Mouse (Mus musculus) intestine, embryonic 16.5 days (tissue): ENCODE results near the gene Olfr544. TPM values are rescaled to one million over a fixed set of nuclear protein-coding genes. Genes with fewer than 3 reads are reported as not detected.
A peak's percentile ranks its signal among the peaks of the same experiment; 100 is the strongest.

ENCODE experiments used
- ATAC-seq: fragments of 200-750 bp; cut with Nextera tagmentation; 2 replicates; pipeline ENCODE4 v1.8.0; 2017; ENCODE audit warnings: moderate TSS enrichment, moderate library complexity
- H3K27ac ChIP-seq: fragments of 300-500 bp; sonication (generic); 2 replicates; pipeline ENCODE4 v1.5.1; 2014; ENCODE audit warnings: mild to moderate bottlenecking, low read length
- H3K27me3 ChIP-seq: fragments of 300-500 bp; sonication (generic); replicated peaks from 2 replicates; pipeline ENCODE4 v1.6.1; 2014; ENCODE audit warnings: low read length, control low read depth, mixed read lengths; ENCODE audit not compliant: control insufficient read depth, insufficient read depth
- H3K36me3 ChIP-seq: fragments of 300-500 bp; sonication (generic); 2 replicates; pipeline ENCODE4 v1.6.1; 2014; ENCODE audit warnings: low read length, control low read depth; ENCODE audit not compliant: control insufficient read depth, insufficient read depth
- H3K4me1 ChIP-seq: fragments of 300-500 bp; sonication (generic); 2 replicates; pipeline ENCODE4 v1.6.1; 2014; ENCODE audit warnings: low read length, control low read depth, mixed read lengths; ENCODE audit not compliant: control insufficient read depth, insufficient read depth
- H3K4me2 ChIP-seq: fragments of 300-500 bp; sonication (generic); 2 replicates; pipeline ENCODE4 v1.6.1; 2014; ENCODE audit warnings: low read depth, low read length, control low read depth
- H3K4me3 ChIP-seq: fragments of 300-500 bp; sonication (generic); 2 replicates; pipeline ENCODE4 v1.5.1; 2014; ENCODE audit warnings: mild to moderate bottlenecking, low read length
- H3K9ac ChIP-seq: fragments of 300-500 bp; sonication (generic); 2 replicates; pipeline ENCODE4 v1.6.1; 2014; ENCODE audit warnings: low read depth, low read length
- H3K9me3 ChIP-seq: fragments of 300-500 bp; sonication (generic); 2 replicates; pipeline ENCODE4 v1.6.1; 2016; ENCODE audit warnings: low read length, control low read depth; ENCODE audit not compliant: control insufficient read depth
- WGBS: fragments of 180-500 bp; shearing (Covaris S2); extraction: QIAGEN DNeasy Blood & Tissue Kit; methylation state at CpG from one replicate; pipeline ENCODE4 v1.1.7; 2014; 5-methylcytosine and 5-hydroxymethylcytosine counted together
- polyA plus RNA-seq: library from polyadenylated mRNA; unstranded; fragments of >200 nt; fragmentation: Nextera tagmentation; extraction: Ambion mirVana; gene quantifications from 2 replicates; pipeline ENCODE4 v1.2.1, GENCODE M21; 2015

Gene Olfr544
- polyA plus RNA-seq = 0.04 TPM in 1 of 2 replicates, not detected in the other

GRCm38 (mm10) chr7:102488161-102488560 is at the start of gene Olfr544:
Gene Olfr544, minus strand, starts transcription at chr7:102488313.
- 70% methylated on average over 1 of the region's 1 CpGs for WGBS
- no peaks in the 10 kb centered on the region for H3K9me3 ChIP-seq
- H3K9ac ChIP-seq = no peak within 1 kb of the TSS
- H3K4me1 ChIP-seq = no peaks in the 10 kb centered on the region
- H3K36me3 ChIP-seq = no peaks in the 10 kb centered on the region
- H3K27ac ChIP-seq = no peak within 1 kb of the TSS
- no peak for ATAC-seq
- no peak within 1 kb of the TSS for H3K4me2 ChIP-seq
- no peak within 1 kb of the TSS for H3K4me3 ChIP-seq
- H3K27me3 ChIP-seq = no peaks in the 10 kb centered on the region

- no peak for ATAC-seq
- Histone ChIP-seq H3K27me3 (no peaks in the 10 kb centered on the region), H3K36me3 (no peaks in the 10 kb centered on the region), H3K9ac (no peak within 1 kb of the TSS), H3K27ac (no peak within 1 kb of the TSS), H3K9me3 (no peaks in the 10 kb centered on the region), H3K4me1 (no peaks in the 10 kb centered on the region), H3K4me3 (no peak within 1 kb of the TSS), H3K4me2 (no peak within 1 kb of the TSS)
- WGBS = 78% methylated on average over 1 of the region's 1 CpGs
Measured at GRCm38 (mm10) chr7:102534449-102534848, 46.3 kb upstream of the Olfr544 start, which contains the start of gene Olfr547. Gene Olfr547, plus strand, starts transcription at chr7:102534749.

GRCm38 (mm10) chr7:102529052-102529451 is 40.9 kb upstream of the Olfr544 start:
- H3K27me3 ChIP-seq = no peaks in the 10 kb centered on the region
- no peak overlapping the region for H3K4me2 ChIP-seq
- H3K36me3 ChIP-seq = no peaks in the 10 kb centered on the region
- H3K27ac ChIP-seq = no peak overlapping the region
- H3K9me3 ChIP-seq = no peaks in the 10 kb centered on the region
- 87% methylated on average over 1 of the region's 1 CpGs for WGBS
- no peak overlapping the region for H3K4me3 ChIP-seq
- no peak for ATAC-seq
- no peak overlapping the region for H3K9ac ChIP-seq
- H3K4me1 ChIP-seq = no peaks in the 10 kb centered on the region

GRCm38 (mm10) chr7:102517051-102517335 is 28.9 kb upstream of the Olfr544 start:
- Histone ChIP-seq H3K27me3 (0 out of 2 replicates have a peak, but pooled peaks cover 3% of the 10 kb centered on the region), H3K4me1 (no peaks in the 10 kb centered on the region; the same call in 1 of the 2 replicates), H3K4me2 (no peak overlapping the region), H3K9me3 (no peaks in the 10 kb centered on the region), H3K9ac (no peak overlapping the region), H3K4me3 (no peak overlapping the region), H3K36me3 (no peaks in the 10 kb centered on the region), H3K27ac (no peak overlapping the region)
- 80% methylated on average over 2 of the region's 2 CpGs for WGBS
- ATAC-seq = no peak

- no peaks in the 10 kb centered on the region for H3K9me3 ChIP-seq
- no peaks in the 10 kb centered on the region; the same call in 1 of the 2 replicates for H3K4me1 ChIP-seq
- H3K27me3 ChIP-seq = 0 out of 2 replicates have a peak, but pooled peaks cover 3% of the 10 kb centered on the region
- no peak overlapping the region for H3K27ac ChIP-seq
- H3K9ac ChIP-seq = no peak overlapping the region
- no peak for ATAC-seq
- no peak overlapping the region for H3K4me3 ChIP-seq
- H3K4me2 ChIP-seq = no peak overlapping the region
- H3K36me3 ChIP-seq = no peaks in the 10 kb centered on the region
- WGBS = 71% methylated on average over 10 of the region's 10 CpGs
Measured at GRCm38 (mm10) chr7:102516261-102517050, 28.3 kb upstream of the Olfr544 start.

- H3K27me3 ChIP-seq = 0 out of 2 replicates have a peak, but pooled peaks cover 3% of the 10 kb centered on the region
- ATAC-seq = no peak
- WGBS = 70% methylated on average over 4 of the region's 4 CpGs
Measured at GRCm38 (mm10) chr7:102514144-102514543, 26.0 kb upstream of the Olfr544 start.

GRCm38 (mm10) chr7:102512814-102513435 is 24.8 kb upstream of the Olfr544 start:
- WGBS = 1% methylated on average over 54 of the region's 54 CpGs
- peak; percentile 98 for ATAC-seq

More at GRCm38 (mm10) chr7:102514144-102514543, 26.0 kb upstream of the Olfr544 start:
- H3K4me3 ChIP-seq = no peak overlapping the region
- H3K9me3 ChIP-seq = no peaks in the 10 kb centered on the region
- no peaks in the 10 kb centered on the region; the same call in 1 of the 2 replicates for H3K4me1 ChIP-seq
- no peaks in the 10 kb centered on the region for H3K36me3 ChIP-seq
- H3K27ac ChIP-seq = no peak overlapping the region
- H3K9ac ChIP-seq = no peak overlapping the region
- no peak overlapping the region for H3K4me2 ChIP-seq

GRCm38 (mm10) chr7:102511927-102512326 is 23.8 kb upstream of the Olfr544 start:
- 0 out of 2 replicates have a peak, but pooled peaks cover 3% of the 10 kb centered on the region for H3K27me3 ChIP-seq
- no peak overlapping the region for H3K27ac ChIP-seq
- no peaks in the 10 kb centered on the region; the same call in 1 of the 2 replicates for H3K4me1 ChIP-seq
- no peak overlapping the region for H3K9ac ChIP-seq
- H3K9me3 ChIP-seq = no peaks in the 10 kb centered on the region
- no peak for ATAC-seq
- no peak overlapping the region for H3K4me3 ChIP-seq
- 91% methylated on average over 10 of the region's 10 CpGs for WGBS
- H3K4me2 ChIP-seq = no peak overlapping the region
- H3K36me3 ChIP-seq = no peaks in the 10 kb centered on the region

More at GRCm38 (mm10) chr7:102512814-102513435, 24.8 kb upstream of the Olfr544 start:
- no peaks in the 10 kb centered on the region for H3K9me3 ChIP-seq
- H3K9ac ChIP-seq = peak overlapping the region; percentile 80
- no peak overlapping the region for H3K27ac ChIP-seq
- peak overlapping the region; percentile 96 for H3K4me2 ChIP-seq
- peak overlapping the region; percentile 56 for H3K4me3 ChIP-seq
- H3K4me1 ChIP-seq = no peaks in the 10 kb centered on the region; the same call in 1 of the 2 replicates
- H3K36me3 ChIP-seq = no peaks in the 10 kb centered on the region
- 0 out of 2 replicates have a peak, but pooled peaks cover 3% of the 10 kb centered on the region for H3K27me3 ChIP-seq

GRCm38 (mm10) chr7:102509726-102510125 is 21.6 kb upstream of the Olfr544 start:
- H3K9me3 ChIP-seq = no peaks in the 10 kb centered on the region
- 87% methylated on average over 7 of the region's 7 CpGs for WGBS
- H3K27me3 ChIP-seq = 0 out of 2 replicates have a peak, but pooled peaks cover 3% of the 10 kb centered on the region

More at GRCm38 (mm10) chr7:102509726-102510125, 21.6 kb upstream of the Olfr544 start:
- no peak overlapping the region for H3K9ac ChIP-seq
- no peak for ATAC-seq
- H3K36me3 ChIP-seq = no peaks in the 10 kb centered on the region
- no peak overlapping the region for H3K4me2 ChIP-seq
- H3K4me3 ChIP-seq = no peak overlapping the region
- H3K4me1 ChIP-seq = no peaks in the 10 kb centered on the region; the same call in 1 of the 2 replicates
- no peak overlapping the region for H3K27ac ChIP-seq
